Mouse (Mus musculus) heart, adult 8-10 months (tissue): ENCODE data around the gene Rgs7. TPM values are rescaled to one million over a fixed set of nuclear protein-coding genes. Genes with fewer than 3 reads are reported as not detected.

ENCODE experiments used
- DNase-seq: peaks from one replicate; pipeline ENCODE4 v3.0.0; 2022; ENCODE audit warnings: low spot score
- total RNA-seq, 4 experiments: library from RNA; stranded (reverse); gene quantifications; 2 replicates each; pipeline ENCODE4 v1.2.4; 2022

Rgs7 gene
- 1 to 10 TPM in 3 of 4 experiments, under 1 TPM in 1; 0.69 to 1.7 (median 1.3) TPM for total RNA-seq

DNA sequence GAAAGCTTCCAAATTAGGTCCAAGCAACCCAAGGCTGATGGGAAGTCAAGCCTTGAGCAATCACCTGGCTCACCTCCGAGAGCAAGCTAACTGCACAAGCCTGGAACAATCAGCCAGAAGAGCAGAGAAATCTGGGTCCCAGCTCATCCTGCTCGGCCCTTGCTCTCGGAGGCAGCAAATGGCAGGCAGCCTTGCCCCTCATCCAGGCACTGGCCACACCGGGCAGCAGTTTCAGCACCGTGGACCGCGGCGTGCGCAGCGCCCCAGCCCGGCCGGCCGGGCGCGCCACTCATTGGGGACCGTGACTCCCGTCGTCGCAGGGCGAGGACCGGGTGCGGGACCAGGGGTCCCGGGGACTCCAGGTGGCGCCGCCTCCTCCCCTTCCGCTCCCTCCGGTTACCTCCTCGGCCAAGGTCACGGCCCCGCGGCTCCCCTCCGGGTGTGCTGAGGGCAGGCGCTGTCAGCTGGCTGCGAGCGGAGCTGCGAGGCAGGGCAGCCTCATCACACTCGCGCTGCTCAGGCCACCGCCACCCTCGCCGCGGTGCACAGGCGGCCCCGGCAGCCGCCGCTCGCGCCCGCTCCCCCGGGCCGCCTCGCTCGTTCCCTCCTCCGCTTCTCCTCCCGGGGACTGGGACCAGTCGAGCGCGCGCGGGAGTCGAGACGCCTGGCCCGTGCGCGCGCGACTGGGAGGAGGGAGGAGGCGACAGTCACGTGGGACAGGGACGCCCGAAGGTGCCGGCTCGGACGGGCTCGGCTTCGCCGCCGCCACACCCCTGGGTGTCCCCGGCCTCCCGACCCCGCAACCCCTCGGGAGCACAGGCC is at the start of gene Rgs7:
Rgs7 (minus strand) TSS at position 640 of the 822 bp plus-strand sequence.
- DNase-seq = peak; percentile 11

DNA sequence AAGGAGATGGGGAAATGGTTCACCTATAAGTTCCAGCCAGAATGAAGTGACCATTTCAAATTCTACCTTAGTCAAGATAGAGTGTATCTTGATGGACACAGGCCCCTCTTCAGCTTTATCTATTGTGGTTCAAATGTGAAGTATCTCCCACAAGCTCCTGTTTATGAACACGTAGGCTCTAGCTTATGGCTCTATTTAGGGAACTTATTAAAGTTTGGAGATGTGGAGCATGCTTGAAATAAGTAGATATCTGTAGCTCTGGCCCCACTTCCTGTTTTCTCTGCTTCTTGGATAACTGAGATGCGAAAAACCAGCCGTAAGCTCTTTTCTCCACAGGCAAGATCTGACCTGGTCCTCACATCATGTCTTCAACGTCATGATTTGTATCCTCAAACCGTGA is 48.4 kb upstream of the Rgs7 start:
- DNase-seq = no peak

DNA sequence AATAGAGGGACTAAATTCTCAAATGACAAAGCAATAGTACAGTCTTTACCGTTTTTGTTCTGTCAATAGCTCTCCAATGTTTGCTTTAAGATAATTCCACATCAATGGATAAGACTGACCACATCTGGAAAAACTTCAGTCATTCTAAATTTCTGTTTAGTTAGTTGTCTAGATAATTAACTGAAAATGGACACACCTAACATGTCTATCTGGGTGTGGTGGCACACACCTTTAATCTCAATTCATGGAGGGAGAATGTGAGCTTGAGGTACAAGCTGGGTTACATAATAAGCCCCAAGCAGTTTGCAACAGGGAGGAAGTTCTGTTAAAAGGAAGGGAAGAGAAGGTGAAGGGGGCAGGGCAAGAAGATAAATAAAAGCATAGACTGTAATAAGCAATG is 45.0 kb upstream of the Rgs7 start:
- no peak for DNase-seq

DNA sequence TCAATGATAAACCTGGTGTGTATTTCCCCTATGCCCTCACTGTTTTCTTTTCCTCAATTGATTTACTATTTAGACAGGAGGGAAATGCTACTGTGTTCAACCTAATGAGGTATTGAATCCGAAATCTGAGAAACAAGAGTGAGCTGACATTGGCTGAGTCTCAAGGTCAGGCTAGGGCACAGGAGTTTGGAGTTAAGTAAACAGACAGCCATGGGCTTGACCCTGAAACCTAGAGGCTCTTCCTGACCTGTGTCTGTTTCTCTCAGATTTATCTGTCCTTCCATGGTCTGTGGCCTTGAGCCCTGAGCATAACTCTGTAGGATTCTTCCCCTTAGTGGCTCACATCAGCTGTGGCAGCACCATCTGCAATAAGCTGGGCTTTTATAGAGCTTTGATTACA is 37.6 kb upstream of the Rgs7 start:
- no peak for DNase-seq

DNA sequence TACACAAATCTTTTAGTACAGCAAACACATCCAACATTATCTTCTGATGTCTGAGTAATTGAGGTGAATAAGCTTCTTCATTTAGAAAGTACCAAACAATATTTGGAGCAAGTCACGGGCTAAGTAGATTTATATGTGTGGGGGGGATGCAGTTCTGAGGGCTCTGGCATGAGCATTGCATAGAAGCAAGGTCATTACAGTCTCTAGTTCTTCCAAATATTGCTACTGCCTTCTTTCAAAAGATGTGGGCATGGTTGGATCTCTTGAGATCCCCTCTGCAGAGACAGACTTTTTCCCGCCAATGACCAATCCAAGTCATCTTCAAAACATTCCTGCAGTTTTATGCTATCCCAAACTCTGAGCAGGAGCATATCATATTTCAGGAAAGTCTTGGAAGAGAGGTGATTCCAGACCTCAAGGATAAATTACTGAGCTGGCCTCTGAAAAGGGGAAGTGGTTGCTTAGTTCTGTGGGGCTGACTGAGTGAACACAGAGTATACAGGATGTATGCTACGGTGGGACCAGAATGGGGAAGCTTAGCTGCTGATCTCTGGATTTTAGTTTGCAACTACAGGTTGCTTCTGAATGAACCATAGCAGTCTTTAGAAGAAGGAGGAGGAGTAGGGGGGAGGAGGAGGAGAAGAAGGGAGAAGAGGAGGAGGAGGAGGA is 32.5 kb upstream of the Rgs7 start:
- DNase-seq = no peak

DNA sequence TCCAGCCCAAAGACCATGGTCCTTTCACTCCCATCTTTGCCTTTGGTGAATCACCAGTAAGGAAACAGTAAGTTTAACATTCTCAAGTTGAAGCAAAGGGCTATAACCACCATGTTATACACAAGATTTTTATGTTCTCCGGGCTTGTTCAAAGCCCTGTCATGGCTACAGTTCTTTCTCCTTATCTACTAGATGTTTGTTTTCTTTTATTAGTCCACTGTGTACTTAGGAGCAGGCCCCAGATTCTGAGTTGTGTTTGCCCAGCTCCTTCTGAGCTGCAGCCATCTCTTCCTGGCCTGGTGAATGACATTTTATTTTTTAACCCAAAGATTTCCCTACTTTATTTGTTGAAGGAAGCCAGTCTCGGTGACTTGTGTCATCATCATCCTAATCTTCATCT is 31.3 kb upstream of the Rgs7 start:
- no peak for DNase-seq

DNA sequence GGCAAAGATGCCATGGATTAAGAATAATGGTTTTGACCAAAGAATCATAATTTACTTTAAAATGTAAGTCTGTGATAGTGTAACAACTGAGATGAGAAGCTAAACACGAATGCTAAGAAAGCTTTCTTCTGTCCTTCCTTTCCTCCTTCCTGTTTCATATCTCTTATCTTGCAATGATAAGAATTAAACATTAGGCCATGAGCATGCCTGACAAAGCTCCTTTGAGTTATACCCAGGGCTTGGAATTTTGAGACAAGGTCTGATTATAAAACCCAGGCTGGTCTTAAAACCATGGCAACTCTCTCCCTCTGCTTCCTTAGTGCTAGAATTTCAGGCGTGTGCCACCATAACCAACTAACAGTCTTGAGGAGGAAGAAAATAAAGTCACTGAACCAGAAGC is 22.2 kb upstream of the Rgs7 start:
- DNase-seq = no peak

DNA sequence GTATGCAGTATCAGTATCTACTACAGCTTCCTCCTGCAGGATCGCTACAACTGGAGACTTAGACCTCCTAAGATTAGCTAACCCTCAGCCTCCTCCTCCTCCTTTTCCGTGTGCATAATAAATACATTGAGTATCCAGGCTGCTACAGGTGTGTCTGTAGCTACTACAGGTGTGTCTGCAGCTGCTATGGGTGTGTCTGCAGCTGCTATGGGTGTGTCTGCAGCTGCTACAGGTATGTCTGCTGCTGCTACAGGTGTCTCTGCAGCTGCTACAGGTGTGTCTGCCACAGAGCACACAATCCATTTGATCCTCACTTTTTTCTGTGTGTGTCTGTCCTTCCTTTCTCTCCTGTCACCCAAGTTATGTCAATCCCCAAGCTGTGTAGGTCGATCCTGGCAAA is 19.9 kb upstream of the Rgs7 start:
- DNase-seq = no peak

DNA sequence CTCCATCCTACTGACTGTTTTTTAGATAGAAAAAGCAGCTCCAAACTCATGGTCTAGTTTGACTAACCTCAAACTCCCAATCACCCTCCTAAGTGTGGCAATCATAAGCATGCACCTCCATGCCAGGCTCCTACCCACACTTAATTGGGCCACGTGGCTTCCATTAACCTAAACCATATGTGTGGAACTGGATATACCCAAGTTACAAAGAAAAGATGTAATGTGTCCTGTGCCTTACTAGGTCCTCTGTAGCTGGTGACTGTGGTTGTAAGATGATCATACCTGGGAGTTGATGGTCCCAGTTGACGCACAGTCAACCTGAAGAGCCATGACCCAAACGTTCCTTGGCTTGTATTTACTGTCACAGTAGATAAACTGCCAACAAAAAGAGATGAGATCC is 17.7 kb upstream of the Rgs7 start:
- no peak for DNase-seq

DNA sequence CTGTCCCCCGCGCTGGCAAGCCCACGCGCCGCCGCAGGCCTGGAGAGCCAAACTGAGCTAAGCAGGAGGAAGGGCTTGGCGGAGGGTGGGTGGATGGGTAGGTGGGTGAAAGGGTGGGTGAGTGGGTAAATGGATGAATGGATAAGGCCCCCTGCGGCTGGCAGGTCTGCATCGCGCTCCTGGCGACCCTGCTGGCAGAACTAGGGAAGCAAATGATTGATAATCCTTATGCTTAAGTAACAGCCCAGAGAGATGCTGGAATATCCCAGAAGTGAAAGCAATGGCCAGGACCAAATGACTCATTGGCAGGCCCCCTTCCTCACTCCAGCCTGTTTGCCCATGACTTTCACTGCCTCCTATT is 363 bp upstream of the Rgs7 start:
- DNase-seq = no peak

DNA sequence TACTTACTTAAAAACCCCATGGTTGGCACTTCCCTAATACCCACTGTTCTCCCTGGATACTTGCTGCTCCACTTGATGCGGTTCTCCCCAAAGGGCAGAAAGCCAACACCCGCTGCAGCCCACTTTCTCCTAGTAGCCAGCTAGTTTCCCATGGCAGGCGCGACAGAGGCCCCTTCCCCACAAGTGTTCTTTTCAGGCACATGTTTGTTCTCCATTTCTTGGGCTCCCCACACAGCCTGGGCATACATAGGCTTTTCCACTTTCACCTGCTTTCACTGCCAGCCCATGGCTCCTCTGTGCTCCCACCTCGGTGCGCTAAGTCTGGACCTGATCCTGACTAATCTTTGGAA is 814 bp downstream of the Rgs7 start:
- no peak for DNase-seq

DNA sequence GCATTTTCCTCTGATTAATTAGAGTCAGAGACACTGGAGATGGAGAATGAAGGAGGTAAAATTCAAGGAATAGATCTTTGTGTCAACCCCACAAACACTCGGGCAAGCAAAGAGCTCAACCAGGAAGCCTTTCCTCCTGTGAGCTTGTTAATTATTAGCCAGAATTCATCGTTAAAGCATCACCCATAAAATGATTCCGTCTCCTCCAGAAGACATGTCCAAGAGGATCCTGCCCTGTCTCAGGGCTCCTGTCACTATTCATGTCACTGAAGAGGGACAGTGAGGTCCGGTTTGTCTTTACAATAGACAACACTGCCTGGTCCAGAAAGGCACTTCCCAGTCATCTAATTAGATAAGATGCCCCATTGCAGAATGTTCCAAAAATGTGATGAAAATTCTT is 7.2 kb downstream of the Rgs7 start:
- DNase-seq = no peak

DNA sequence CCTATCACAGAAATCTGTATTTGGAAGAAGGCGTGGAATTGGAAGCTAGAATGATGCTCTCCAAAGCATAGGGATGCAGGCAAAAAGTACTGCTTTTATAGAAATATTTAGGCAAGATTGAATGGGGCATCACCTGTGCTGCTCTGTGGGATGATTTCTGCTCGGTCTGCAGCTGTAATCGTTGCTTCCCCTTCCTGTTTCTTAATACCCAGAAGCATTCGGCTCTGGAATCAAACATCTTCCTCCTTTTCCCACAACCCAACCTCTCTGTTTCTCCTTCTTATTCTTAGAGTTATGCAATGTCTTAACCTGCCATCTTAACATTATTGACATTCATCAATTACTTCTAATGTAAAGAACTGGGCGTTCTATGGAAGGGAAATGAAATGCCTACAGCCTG is 19.2 kb downstream of the Rgs7 start:
- DNase-seq = no peak

DNA sequence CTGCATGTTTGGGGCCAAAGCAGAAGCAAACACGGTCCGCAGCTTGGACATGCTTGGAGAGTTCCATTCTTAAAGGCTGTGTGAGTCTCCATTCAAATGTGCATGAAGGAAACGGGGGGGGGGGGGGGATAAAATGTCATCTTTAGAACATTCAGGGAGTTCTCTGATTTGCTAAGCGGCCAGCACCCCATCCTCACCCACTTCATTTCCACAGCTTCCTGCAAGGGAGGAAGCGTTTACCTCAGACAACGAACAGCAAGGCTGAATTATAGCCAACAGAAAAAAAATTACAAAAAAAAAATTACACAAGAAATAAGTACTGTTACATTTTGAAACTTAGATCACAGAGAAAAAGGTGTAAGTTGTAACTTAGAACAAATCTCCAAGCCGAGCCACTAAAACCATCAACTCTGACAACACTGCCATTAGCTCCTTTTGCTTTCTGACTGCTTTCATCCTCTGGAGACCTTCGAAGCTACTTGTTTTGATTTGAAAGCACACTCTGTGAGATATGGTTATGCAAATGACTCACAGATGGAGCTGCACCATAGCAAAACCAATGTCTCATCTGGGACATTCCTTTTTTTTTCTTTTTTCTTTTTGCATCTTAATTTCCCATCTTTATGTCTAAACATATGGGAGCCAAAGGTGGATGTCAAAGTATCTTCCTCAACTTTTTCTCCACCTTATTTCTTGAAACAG is 23.1 kb downstream of the Rgs7 start:
- no peak for DNase-seq

DNA sequence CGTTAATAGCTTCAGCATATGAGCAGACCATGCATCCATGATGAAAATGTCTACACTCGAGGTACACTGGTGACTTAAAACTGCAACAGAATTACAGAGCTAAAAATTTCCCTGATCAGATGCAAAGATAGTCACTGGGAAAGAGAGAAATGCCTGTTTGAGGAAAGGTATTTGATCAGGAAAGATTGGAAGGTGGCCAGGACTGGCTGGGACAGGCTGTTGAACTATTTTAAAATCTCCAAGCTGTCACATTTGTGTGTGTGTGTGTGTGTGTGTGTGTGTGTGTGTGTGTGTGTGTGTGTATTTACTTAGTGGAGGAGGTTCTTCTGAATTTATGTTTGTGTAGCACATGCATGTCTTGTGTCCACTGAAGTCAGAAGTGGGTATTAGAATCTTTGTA is 27.7 kb downstream of the Rgs7 start:
- no peak for DNase-seq

DNA sequence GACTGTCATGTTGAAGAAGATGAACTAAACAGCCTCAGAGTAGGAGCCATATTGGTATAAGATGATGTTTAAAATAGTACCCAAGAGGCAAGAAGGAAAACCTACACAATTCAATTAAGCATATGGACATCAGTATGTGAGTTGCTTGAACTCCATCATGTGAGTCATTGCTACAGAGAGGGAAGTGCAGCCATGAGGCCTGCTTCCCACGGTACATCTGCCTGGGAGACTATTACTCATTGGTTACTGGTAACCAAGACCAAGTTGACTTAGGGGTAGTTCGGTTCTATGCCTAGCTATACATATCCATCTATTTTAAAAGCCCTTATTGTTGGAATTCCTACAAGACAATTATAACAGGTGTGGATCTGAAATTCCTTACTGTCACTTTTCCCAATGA is 29.9 kb downstream of the Rgs7 start:
- no peak for DNase-seq

DNA sequence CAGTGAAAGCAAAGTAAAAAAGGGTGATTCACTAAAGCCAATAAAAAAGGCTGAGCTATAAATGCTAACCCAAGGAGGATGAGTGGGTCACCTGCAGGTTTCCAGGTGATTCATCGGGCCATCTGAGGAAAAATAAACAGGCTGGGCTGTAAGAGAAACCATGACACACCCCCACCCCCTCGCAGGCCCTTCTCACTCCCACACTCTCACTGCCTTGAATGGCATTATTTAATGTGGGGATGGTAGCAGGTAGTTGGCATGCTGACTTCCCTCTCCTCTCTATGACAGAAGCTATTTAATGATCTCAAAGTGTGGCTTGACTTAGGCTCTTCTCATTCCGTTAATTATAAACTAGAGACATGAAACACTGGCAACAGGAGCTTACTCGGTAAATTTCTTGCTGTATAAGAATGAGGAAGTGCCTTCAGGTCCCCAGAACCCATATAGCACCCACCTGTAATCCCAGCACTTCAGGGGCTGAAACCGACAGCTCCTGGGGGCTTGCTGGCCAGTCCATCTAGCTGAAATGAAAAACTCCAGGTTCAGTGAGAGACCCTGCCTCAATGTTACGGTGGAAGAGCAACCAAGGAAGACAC is 38.2 kb downstream of the Rgs7 start:
- DNase-seq = no peak

DNA sequence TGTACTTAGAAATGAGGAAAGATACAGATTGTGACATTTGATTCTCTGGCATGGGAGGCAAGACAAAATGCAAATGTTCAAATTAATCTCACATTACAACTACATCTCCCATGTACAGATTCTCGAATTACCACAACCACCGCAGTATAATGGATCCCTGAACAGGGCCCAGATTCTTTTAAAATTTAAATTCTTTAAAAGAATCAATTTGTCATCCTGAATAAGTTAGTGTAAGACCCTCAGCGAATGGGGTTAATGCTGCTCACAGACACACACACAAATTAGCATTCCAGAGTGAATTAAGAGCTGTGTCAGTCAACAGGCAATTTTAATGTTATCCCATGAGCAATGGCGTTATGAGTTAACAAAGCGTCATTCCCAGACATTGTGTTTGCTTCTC is 44.3 kb downstream of the Rgs7 start:
- DNase-seq = no peak

DNA sequence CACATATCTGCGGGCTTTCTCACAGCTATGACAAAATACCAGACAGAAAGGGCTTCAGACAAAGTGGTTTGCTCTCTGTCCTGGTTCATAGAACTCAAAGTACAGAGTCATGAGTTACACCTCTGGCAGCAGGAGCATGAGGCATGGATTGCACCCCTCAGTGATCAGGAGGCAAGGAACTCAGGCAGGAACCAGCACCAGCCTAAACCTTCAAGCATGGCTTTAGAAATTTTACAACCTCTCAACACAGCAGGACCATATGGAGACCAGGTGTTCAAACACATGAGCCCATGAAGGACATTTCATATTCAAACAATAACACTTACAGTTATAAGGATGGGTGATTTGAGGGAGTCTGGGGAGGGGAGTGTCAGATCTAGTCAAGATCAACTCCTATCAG is 49.4 kb downstream of the Rgs7 start:
- DNase-seq = no peak

DNA sequence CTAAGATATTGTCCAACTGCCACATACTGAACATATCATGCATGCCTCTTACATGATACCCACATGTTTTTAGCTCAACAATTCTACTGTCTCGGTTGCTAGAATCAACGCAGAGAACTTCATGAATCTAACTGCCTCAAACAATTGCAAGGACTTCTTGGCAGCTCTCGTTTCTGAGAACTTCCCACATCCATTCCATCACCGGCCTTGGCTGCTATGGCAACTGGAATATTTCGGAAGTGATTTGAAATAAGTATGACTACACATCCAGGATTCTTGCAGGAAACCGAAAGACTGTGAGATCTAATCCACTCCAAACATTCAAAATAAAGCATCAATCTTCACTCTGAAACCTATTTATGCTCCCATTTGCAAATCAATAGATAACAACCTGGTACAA is 50.3 kb downstream of the Rgs7 start:
- DNase-seq = no peak

DNA sequence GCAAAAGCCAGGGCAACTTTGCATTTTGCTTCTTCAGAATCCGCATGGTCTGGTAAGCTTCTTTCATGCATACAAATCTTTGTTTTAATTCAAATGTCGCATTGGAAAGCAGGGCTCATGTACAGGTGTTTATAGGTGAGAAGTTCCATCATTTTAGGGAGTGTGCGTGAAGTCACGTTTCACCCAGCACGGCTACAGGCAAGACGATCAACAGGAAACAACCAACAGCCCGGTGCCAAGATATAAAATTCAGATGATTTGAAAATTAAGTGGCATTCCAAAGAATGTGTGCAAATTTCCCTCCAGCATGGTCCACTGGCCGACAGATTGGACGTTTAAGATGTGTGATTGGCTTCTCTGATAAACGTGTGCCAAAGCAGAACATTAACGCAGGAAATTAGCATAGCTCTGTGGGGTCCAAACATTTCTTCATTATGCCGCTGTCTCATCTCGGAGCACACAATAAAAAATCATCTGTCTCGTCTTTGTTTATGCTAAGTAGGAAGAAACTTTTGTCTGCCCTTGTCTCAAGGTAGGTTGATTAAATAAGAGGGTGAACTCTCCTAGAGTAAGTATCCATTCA is 58.6 kb downstream of the Rgs7 start:
- no peak for DNase-seq

DNA sequence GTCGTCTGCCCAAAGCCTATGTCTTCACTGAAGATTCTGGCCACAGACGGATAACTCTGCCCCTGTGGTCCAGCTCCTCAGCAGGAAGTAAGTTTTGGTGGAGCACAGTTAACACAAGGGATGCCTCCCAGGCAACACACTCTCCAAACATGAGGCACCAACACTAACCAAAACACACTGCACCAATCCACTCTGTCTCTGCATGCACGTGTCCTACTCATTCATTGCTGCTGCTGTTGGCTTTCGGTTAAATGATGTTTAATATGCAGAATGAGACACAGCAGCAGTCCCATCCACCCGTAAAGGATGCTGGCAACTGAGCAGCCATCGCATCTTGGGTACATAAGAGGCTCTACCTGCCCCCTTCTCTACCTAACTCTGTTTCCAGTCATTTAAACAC is 59.2 kb downstream of the Rgs7 start:
- no peak for DNase-seq
